Mouse (Mus musculus) embryo, embryonic 9.5 days (tissue): ENCODE results near the gene Lypd5.
"Not testable (repeated sequence)": the region's sequence is repeated elsewhere in the genome, so short reads cannot be mapped to it uniquely, and the experiment has no call there.

Source experiments
- DNase-seq: peaks from one replicate; pipeline ENCODE4 v3.0.0-alpha.2; 2017; ENCODE audit errors: extremely low spot score

Gene Lypd5

DNA sequence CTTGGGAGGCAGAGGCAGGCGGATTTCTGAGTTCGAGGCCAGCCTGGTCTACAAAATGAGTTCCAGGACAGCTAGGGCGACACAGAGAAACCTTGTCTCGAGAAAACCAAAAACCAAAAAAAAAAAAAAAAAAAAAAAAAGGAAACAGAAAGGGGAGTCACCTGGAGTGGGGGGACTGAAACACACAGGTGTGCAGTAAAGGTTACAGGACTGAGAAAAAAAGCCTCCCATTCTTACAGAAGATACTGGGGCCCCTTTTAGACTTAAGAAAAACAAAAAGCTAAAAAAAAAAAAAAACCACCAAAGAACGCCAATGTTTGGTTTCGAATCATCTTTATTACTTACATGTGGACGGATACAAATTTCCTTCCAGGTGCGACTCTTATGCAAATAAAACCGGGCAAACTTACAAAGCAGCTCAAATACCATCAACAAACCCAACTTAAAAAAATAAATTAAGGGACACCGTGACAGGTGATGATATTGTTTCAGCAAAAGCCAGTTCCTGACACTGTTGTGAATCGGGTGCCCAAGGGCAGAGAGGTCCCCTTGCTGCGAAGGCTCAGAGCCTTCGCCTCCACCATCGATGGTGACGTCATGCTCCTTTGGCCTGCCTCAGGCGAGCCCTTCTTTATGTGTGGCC lies 33.9 kb downstream of the Lypd5 start:
- no peak for DNase-seq

DNA sequence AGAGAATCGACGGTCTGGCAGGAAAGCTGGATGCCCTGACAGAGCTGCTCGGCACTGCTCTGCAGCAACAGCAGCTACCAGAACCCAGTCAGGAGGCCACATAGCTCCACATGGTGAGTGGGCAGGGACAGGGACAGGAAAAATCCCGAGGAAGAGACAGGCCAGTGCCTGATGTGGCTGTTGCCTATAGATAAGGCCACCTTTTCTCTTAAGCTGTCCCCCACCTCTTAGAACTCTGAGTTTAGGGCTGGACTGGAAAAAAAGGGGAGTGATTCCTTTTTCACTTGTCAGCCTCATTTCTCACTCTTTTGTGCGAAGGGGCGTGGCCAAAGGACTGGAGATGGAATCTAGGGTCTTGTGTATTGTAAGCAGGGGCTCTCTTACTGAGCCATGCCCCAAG lies 35.1 kb downstream of the Lypd5 start:
- DNase-seq, result no peak

DNA sequence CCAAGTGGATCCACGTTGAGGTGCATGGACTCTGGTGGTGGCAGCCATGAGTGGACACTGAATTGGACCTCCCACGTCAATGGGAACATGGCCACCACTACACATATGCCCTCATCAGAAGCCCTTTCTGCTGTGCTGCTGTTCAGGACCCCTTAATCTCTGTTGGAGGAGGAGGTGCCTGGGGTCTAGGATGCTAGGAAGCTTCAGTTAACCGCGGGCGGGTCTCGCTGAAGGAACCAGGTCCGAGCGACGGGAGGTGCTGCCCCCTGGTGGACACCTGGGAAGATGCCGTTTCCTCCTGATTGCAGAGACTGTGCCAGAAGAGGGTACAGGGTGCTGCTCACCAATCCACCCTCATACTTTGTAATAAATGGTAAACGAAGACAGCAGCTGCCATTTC lies 35.8 kb downstream of the Lypd5 start:
- peak; percentile 63 for DNase-seq

DNA sequence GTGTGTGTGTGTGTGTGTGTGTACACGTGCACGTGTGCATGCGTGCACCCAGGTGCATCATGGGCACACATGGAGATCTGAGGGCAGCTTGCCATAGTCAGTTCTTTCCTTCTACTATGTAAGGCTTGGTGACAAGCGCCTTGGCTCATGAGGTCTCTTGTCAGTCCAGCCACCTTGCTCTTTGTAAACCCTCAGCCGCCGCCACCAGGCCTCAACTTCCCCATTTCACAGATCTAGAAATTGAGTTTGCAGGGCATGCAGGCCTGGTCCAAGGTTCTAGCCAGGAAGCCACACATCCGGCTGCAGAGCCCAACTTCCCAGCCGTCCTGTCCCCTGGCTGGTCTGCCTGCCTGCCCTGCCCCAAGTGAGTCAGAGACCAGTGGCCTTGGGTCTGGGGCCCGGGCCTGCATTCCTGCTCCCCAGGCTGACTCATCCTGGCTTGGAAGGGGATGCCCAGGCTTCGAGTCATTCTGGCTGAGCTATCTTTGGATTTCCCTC lies 38.1 kb downstream of the Lypd5 start:
- no peak for DNase-seq

DNA sequence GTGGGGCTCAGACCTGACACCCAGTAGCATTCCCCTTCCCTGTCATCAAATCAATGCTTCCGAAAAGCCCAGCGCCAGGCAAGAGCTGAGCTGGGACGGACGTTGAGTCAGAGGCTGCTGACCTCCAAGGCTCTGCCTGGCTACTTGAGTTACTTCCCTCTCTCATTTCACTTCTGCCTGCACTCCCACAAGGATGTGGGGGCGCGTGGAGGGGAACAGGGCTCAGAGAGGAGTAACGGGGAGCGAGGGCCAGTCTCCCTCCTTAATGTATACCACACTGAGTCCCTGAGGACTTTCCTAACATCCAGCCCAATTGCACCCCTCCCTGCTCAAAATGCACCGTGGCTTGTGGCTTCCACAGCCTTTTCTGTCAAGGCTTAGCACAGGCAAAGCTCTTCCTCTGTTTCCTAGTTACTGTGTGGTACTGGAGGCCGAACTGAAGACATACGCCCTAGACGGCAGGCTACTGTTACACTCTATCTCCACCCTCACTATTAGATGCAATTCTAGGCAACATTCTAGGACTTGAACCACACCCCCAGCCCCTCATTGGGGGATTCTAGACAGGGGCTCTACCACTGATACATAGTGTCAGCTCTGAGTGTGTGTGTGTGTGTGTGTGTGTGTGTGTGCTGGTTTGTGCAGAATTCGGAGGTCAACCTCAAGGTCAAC lies 40.7 kb downstream of the Lypd5 start:
- no peak for DNase-seq

DNA sequence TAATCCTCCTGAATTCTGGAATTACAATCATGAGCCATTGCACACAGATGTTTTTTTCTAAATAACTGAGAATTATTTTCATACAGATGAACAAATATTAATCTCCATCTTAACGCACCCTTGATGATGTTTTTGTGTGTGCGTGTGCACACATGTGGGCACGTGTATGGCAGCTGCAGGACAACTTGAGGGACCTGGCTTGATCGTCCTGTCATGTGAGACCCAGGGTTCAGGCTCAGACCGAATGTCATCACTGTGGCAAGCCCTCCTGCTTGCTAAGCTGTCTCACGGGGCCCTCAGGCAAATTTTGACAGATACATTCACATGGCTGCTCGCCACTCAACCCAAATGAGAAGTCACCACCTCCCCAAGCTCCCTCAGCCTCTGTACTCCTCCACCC lies 41.5 kb downstream of the Lypd5 start:
- DNase-seq, result no peak

DNA sequence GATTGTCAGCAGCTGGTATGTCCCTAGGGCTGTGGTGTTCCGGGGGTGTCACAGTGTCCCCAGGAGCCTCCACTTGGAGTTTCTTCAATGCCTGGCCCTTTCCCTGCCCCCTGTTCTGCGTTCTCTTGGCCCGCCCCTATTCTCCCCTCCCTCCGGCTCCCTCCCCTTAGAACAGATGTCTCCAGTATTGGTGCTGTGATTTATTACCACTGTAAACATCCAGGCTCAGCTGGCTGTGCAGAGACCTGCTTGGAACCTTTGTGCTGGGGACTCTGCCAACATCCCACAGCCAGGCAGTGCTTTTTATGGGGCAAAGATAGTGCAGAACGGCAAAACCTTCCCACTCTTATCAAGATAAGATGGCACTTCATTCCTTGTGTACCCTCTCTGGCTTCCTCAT lies 42.1 kb downstream of the Lypd5 start:
- DNase-seq, result peak; percentile 47

DNA sequence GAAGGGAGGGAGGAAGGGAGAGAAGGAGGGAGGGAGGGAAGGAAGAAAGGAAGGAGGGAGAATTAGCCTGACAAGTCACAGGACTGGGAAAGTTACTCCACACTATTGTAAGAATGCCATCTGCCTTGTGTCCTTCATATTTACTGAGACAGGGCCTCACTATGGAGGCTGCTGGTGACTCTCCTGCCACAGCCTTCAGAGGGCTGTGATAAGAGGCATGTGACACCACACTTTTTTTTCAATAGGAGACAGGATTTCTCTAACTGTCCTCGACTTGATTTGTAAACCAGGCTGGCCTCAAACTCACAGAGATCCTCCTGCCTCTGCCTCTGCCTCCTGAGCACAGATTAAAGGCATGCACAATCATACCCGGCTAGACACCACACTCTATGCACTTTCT lies 42.7 kb downstream of the Lypd5 start:
- no peak for DNase-seq

DNA sequence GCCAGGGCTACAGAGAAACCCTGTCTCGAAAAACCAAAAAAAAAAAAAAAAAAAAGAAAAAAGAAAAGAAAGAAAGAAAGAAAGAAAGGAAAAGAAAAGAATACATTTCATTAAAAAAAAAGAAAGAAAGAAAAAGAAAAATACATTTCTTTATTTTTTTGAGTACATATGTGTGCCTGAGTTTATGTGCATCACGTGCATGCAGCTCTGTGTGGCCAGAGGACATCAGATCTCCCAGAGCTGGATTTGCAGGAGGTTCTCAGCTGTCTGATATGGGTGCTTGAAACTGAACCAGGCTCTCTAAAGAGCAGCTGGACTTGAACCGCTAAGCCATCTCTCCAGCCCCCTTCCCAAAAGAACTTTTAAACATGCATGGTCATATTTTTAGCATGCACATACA lies 45.1 kb downstream of the Lypd5 start:
- no peak for DNase-seq

DNA sequence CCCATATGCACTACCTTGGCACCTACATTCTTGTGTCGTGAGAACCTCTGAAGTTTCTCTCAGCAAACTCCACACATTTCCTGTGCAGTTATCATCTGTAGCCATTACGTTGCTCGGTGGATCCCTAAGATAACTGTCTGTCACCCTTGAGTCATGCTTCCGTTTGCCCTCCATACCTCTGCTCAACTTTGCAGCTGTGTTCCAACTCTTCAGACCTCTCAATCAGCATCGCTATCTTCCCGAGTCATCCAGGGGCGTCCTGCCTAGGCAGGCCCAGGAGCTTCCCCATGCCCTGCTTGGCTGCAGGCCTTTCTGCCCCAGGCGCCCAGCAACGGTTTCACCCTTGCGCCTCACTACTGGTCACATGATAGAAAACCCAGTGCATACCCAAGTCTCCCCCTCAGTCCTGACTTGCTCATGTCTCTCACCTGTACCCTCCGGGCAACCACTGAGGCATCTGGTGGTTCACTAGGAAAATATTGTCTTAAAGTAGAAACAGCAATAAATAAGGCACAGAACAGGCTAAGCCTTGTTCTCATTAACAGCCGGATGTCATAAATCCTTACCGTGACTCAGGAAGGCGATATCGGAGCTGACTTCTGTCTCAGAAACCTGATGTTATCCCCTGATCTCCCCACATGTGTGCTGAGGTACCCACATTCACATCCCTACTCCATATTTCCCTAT lies 45.6 kb downstream of the Lypd5 start:
- DNase-seq, result no peak

DNA sequence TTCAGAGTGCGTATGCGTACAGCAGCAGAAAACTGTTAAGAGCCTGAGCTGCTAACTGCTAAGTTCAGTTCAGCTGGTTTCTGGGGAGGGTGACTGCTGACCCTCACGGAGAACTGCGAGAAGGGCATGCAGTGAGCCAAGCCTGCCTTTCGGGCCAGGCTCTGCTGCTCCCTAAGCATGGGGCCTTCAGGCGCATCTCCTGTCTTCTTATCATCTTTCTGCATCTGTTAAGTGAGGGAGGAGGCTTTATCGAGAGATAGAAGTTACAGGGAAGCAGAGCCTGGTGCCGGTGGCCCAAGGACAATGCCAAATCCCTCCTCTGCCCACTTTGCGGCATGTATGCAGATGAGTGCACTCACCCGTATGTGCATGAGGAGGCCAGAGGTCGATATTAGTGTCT lies 47.8 kb downstream of the Lypd5 start:
- no peak for DNase-seq

DNA sequence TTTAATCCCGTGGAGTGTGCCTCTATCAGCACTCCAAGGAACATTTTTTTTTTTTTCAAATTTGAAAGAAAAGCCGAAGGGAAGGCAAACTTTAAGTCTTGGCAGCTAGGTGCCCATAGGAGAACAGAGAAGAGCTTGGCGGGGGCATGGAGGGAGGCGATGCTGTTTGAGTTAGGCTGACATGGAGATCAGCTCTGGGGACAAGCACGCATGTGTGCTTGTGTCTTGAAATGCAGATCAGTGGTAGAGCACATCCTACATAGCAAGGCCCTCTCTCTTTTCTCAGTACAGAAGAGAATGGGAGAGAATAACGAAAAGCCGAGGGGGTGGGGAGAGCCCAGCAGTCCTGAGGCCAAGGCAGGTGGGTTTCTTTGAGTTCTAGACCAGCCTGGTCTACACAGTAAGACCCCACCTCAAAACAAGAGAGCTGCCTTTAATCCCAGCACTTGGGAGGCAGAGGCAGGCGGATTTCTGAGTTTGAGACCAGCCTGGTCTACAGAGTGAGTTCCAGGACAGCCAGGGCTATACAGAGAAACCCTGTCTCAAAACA lies 49.4 kb downstream of the Lypd5 start:
- DNase-seq, result no peak

DNA sequence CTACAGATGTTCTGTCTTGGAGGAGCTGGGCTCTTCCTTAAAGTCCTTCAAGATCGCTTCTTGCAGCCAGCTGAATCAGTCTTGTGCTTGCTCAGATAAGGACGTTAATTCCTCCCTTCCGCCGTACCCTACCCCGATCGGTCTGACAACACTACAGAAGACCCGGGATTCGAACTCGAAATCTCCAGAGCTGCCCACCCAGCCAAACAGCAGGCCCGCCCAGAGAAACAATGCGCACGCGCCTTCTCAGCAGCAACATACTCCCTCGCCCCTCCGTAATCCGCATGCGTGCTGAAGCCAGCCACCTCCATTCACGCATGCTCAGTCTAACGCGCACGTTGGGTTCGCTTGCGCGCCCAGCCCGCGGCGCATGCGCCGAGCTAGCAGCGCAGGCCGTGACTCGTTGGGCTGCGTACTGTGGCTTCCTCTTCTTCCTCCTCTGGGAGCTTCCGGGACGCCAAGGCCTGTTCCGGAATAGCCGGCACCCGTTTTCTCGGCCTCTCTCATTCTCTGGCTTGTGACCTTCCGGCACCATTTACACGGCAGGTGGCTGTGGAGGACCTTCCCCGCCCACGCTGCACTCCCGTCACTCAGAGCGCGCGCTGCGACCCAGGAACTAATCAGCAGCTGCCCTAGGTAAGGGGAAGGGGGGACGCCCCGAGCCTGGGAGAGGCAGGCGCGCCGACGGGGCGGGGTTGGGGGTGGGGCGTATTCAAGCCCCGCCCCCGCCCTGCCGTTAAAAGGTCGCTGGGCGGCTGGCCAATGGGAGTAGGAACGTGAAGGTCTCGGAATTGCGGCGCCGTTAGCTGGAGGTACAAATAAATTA lies 50.5 kb downstream of the Lypd5 start, which contains the start of gene Smg9:
TSS of gene Smg9 (plus strand) at position 364 of the 826 bp plus-strand sequence.
- DNase-seq, result peak; percentile 95

DNA sequence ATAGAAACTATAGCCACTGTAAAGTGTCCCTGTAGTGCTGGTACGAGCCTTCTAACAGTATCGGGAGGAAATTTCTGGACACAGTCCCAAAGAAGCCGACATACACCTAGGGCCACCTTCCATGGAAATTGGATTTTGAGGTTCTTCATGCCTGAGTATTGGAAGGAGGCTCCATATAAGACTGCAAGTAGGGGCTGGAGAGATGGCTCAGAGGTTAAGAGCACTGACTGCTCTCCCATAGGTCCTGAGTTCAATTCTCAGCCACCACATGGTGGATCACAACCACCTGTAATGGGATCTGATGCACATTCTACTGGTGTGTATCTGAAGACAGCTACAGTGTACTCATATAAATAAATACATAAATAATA lies 51.1 kb downstream of the Lypd5 start:
- no peak for DNase-seq

DNA sequence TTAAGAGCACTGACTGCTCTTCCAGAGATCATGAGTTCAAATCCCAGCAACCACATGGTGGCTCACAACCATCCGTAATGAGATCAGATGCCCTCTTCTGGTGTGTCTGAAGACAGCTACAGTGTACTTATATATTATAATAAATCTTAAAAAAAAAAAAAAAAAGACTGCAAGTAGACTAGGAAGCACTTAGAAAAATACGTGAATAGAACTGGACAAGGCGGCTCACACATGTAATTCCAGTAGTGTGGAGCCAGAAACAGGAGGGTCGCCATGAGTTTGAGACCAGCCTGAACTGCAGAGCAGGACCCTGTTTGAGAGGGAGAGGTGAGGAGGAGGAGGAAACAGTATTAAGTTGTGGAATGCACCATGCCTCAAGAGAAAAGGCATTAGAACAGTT lies 51.5 kb downstream of the Lypd5 start:
- DNase-seq, result not testable (repeated sequence)

DNA sequence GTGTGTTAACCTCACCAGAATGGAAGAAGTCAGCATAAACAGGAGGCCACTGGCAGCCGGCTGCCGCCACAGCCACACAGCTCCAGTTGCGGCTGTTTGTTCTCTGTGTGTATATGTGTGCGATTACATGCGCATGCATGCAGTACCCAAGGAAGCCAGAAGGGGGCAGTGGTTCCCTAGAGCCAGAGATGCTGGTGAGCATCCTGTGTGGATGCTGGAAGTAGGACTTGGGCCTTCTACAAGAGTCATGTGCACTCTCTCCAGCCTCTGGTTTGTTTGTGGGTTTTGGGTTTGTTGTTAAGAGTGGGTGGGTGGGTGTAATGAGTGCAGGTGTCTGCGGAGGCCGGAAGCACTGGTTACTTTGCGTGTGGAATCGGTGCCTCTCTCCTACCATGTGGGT lies 53.9 kb downstream of the Lypd5 start:
- no peak for DNase-seq
